Mouse (Mus musculus) right cerebral cortex, postnatal 25 days (tissue): Measurements from ENCODE around the gene Ogdhl.
"Not testable (repeated sequence)": the region's sequence is repeated elsewhere in the genome, so short reads cannot be mapped to it uniquely, and the experiment has no call there.

Experiments used
- DNase-seq: peaks from one replicate; pipeline ENCODE4 v3.0.0; 2022

The Ogdhl gene

DNA sequence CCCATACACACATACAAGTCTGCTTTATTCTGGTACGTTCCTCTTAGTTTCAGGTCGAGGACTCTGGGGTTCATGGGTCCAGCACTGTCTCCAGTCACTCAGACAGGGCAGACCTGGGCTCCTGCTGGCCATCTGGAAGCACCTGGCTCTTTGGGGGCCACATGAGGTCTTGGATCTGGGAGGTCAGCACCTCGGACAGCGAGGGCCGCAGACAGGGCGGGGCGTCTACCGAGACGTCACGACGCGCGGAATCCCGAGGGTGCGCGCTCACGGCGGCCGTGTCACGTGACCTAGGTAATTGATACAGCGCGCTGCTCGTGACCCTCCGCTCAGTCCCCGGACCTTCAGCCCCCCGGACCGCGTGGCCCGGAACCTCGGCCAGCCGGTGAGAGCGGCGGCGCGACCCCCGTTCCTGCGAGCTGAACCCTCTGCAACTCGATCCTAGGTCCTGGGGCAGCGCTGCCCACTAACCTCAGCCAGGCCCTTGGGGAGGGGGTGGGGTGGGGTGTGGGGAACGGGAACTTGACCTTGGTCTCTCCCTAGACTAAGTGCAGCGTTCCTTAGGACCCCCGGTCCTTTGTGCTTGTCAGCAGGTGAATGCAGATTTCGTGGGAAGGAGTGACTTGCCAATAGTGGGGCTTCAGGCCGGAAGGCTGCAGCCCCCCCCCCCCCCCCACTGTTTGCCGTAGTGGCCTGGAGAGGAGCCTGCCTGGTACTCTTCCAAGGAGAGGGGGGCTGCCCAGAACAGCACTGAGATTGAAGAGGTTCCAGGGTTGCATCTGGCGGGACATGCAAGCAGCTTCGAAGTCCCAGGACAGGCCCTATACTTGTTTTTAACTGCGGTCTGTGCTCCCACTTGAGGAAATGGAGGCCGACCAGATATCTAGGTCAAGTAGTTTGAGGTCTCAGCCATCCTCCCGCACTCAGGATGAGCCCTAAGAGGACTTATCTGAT lies at the start of gene Ogdhl:
Gene Ogdhl (plus strand): TSS at position 288 of the 954 bp plus-strand sequence.
- DNase-seq = peak; percentile 83

DNA sequence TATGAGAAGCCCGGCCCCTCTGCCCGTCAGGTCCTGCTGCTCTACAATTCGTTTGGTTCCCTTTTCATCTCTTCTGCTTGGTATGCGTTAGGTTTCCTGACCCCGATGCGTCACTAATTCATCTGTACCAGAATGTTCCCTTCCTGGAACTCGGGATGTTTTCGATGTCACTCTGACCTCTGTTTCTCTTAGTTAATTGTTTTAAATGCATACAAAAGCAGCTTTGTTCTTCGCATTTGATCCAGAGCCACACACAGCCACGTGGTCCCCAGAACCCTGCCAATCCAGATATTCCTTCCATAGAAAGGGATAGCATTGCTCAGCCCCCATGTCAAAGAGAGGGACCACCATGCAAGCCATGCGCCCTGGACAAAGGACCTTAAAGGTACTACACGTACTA lies 20.2 kb upstream of the Ogdhl start:
- DNase-seq = peak; percentile 16

DNA sequence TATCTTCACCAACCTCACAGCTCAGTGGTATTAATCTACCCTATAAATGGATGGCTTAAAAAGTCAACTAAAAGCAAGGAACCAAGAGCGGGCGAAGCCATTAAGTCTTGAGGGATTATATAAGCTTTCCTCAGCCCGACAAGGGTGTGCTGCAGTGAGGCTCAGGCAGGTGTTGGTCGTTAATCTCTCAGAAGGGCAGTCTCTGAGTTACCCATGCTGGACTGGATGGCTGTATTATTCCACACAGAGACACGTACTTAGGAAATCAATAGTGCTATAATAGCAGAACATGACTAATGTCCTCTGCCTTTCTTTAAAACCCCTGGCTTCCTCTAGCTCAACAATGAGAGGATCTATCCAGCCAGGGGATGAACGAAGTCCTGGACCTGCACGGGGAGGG lies 19.4 kb upstream of the Ogdhl start:
- DNase-seq = no peak

- DNase-seq = no peak
Measured at GRCm38 (mm10) chr14:32304921-32305320, 16.9 kb upstream of the Ogdhl start.

DNA sequence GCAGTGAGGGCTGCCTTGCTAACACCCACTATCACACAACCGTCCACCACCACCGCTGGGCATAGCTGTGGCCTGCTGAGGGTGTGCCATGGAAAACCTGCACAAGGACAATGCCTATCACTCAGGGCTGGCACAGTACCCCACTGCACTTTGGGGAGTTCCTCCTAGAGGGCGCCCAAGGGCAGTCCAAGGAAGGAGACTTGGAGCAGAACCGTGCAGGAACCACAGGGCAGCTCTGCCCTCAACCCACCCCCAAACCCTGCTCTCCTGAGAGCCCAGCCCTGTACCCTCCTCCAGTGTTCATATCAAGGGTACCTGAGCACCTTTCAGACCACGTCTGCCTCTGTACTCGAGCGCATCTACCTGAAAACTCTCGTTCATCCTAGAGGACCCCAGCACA lies 11.9 kb upstream of the Ogdhl start:
- DNase-seq = peak; percentile 48

DNA sequence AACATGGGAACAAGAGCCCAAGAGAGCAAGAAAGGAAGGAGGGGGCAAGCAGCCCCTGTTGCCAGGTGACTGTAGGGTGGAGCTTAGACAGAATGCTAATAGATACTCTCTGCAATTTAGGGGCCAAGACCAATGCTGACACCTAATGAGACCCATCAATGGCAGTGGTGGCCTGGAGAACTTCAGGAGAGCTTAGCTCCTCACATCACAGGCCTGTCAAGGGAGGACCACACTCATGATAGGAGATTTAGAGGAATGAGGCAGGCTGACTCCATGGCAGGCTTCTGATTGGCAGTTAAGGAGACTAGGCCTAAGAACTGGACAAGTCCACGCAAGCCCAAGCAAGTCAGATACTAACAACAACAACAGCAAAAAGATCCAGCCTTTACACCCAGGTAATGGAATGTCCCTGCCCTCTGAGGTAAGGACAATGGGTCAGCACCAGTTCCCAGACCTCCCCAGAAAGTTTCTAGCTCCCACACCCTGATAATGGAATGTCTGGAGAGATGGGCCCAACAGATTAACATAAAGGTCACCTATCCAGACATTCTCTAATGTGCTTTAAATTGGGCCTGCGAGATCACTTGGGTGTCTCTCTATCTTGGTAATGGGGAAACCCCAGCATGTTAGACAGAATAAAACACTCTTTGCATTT lies 10.3 kb upstream of the Ogdhl start:
- no peak for DNase-seq

- no peak for DNase-seq
Measured at GRCm38 (mm10) chr14:32317822-32318221, 4.0 kb upstream of the Ogdhl start.

DNA sequence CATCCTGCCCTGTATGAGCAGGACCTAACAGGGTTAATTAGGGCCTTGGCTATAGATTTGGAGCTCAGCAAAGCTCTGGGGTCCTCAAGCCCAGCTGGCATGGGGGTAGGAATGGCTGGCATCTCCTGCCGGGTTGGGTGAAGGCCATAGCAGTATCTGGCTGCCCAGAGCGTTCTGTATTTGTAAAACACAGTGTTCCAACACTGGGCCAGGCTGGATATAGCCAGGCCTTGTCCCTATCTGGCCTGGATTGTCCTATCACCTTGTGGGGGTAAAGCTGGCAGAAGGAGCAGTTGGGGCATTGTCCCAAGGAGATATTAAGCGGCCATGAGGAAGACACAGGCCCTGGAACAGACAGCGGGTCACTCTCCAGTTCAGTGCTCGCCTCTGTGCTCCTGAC lies 1.4 kb downstream of the Ogdhl start:
- no peak for DNase-seq

DNA sequence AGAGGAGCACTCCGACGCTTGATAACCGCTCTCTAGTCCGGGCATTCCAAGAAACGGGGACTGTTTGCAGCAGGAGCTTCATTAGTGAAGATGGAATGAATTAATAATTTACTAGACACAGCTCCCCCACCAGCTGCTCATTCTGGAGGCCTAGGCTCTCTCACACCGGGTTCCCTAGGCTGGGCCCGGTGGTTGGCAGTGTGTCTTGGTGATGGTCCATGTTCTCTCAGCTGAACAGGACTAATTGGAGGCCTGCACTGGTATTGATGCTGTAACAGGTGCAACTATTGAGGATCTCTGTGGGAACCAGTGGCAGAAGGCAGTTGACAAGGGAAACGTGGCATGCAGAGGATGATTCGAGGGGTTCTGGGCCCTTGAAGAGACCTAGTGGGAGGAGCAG lies 5.5 kb downstream of the Ogdhl start:
- no peak for DNase-seq

GRCm38 (mm10) chr14:32332515-32333445 lies 11.0 kb downstream of the Ogdhl start:
- DNase-seq = no peak

GRCm38 (mm10) chr14:32336021-32336420 lies 14.2 kb downstream of the Ogdhl start:
- no peak for DNase-seq

DNA sequence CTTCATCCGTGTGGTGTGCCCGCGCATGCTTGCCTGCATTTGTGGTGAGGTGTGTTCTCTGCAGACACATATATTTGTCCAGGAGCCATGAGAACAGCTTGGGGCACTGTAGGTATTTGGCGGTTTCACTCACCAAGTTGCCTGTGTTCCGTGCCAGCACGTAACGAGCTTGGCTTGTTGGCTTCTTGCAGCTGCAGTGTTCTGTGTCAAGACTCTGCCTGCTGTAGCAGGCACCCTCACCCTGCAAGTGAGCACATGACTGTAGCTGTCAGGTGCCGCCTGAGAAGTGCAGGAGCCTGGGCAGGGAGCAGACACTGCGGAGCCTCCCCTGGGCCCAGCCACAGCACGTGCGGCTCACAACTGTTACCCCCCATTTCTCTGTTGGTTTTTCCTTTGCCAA lies 14.7 kb downstream of the Ogdhl start:
- no peak for DNase-seq

- DNase-seq = no peak
Measured at GRCm38 (mm10) chr14:32341823-32342222, 20.0 kb downstream of the Ogdhl start.

- DNase-seq = no peak
Measured at GRCm38 (mm10) chr14:32344176-32344575, 22.4 kb downstream of the Ogdhl start.

DNA sequence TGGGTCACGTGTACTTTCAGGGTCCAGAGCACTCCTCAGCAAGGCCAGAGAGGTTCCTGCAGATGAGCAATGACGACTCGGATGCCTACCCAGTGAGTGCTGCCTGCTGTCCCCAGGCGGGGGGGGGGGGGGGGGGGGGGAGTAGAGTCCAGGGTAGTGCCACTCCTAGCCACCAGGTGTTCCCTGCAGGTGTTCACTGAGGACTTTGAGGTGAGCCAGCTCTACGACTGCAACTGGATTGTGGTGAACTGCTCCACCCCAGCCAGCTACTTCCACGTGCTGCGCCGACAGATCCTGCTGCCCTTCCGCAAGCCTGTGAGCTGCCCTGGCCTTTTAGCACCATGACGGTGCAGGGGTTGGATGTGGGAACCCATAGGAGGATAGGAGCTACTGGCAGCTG lies 22.9 kb downstream of the Ogdhl start:
- DNase-seq = no peak

GRCm38 (mm10) chr14:32347307-32347706 lies 25.5 kb downstream of the Ogdhl start:
- no peak for DNase-seq

DNA sequence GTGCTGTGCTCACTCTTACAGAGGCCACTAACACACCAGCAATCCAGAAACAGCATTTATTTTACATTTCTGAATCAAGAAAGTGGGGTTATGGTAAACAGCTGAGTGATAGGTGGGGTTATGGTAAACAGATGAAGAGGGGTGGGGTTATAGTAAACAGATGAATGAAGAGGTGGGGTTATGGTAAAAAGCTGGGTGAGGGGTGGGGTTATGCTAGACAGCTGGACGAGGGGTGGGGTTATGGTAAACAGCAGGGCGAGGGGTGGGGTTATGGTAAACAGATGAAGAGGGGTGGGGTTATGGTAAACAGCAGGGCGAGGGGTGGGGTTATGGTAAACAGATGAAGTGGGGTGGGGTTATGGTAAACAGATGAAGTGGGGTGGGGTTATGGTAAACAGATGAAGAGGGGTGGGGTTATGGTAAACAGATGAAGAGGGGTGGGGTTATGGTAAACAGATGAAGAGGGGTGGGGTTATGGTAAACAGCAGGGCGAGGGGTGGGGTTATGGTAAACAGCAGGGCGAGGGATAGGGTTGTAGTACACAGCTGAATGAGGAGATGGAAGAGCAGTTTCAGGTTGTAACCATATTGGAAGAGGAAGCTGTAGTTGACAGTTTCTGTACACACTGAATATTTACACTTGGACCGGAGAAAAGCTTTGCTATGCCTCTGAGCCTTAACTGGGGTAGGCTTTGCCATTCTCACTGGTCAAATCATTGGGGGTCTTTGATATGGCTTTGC lies 29.5 kb downstream of the Ogdhl start:
- DNase-seq = not testable (repeated sequence)

DNA sequence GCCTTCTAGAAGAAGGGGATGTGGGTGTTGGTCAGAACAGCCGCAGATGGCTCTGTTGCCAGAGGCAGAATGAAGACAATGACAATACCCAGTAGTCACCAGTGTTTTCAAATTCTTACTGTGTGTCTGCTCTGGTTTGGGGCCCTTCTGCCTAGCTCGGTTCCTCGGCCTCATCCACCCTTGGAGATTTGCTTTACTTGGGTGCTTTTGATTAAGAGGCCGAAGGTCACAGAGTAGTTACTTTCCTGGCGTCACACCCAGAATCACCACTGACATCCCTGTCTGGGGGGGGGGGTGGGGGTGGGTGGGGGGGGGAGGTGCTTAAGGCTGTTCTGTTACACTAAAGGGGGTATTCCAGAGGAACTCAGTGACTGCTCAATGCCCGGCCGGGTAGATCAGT lies 42.5 kb downstream of the Ogdhl start:
- no peak for DNase-seq

- DNase-seq = no peak
Measured at GRCm38 (mm10) chr14:32369756-32370155, 47.9 kb downstream of the Ogdhl start.

DNA sequence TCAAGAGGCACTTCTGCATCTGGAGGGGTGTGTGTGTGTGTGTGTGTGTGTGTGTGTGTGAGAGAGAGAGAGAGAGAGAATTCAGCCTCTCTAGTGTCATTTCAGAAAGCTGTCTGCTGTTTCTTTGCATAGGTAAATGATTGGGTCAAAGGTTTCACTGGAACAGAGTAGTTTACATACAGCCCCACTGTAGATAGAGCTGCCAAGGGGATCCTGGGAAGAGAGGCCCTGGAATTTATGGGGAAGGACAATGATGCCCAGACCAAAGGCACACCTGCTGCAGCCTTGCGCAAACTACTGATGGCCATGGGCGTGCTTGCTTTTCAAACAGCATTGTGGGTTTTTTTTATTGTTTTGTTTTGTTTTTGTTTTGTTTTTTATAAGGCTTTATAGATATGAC lies 50.7 kb downstream of the Ogdhl start:
- DNase-seq = no peak

DNA sequence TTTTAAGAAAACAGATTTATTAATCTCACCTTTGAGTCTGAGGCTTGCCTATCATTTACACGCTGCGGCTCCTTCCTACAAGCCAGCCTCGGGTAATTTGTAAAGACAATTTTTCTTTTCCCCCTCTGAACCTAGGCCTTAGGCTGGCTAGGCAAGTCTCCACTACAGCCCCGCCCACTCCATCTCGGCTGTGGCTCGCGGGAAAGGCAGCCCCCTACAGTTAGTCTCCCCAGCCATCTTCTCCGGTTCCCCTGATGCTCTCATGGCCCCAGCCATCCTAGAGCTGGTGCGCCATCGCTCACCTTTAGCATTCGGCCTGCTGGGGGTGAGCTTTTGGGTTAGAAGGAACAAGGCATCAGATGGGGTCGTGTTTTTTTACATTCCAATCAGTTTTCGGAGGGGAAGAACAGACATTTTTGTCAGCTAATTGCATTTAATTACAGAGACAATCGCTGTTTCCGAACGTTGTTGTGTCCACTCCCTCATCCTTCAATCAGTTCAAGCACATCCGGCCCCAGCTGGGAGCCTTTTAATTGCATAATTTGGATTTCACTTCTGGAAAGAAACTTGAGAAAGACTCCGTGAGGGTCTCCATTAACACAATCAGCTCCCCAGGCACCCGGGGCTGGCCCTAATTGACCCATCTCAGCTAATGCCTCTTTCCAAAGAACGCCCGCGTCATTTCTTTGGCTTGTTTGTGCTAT lies 57.7 kb downstream of the Ogdhl start:
- DNase-seq = no peak

GRCm38 (mm10) chr14:32380099-32380480 lies 58.3 kb downstream of the Ogdhl start:
- no peak for DNase-seq
